Mouse (Mus musculus): ENCODE data around the gene Rdh8. TPM values are rescaled to one million over a fixed set of nuclear protein-coding genes. Genes with fewer than 3 reads are reported as not detected.

Gene Rdh8
- total RNA-seq (2021) = not detected
- long read RNA-seq, experiment 1 = 0 reads
- long read RNA-seq, experiment 2 = 0 reads

GRCm38 (mm10) chr9:20818236-20818635, at the start of gene Rdh8:
TSS of gene Rdh8 (plus strand) at chr9:20818503.
- Histone ChIP-seq H3K4me3 (no peak within 1 kb of the TSS), H3K27ac (no peak within 1 kb of the TSS)
- no peak for DNase-seq (ENCODE audit: low spot score in 2 of 2)
- TF ChIP-seq CTCF (conservative IDR thresholded peaks at IDR 0.05) = no peak

- no peak for DNase-seq (ENCODE audit: low spot score in 2 of 2)
- H3K27ac ChIP-seq = no peak overlapping the region
- TF ChIP-seq CTCF (conservative IDR thresholded peaks at IDR 0.05) = no peak
- no peak overlapping the region for H3K4me3 ChIP-seq
Observed at GRCm38 (mm10) chr9:20781286-20781685, 37.0 kb upstream of the Rdh8 start.

GRCm38 (mm10) chr9:20785055-20785454, 33.2 kb upstream of the Rdh8 start:
- Histone ChIP-seq H3K27ac (no peak overlapping the region), H3K4me3 (no peak overlapping the region)
- TF ChIP-seq CTCF (conservative IDR thresholded peaks at IDR 0.05) = no peak
- no peak for DNase-seq (ENCODE audit: low spot score in 2 of 2)

GRCm38 (mm10) chr9:20787992-20788391, 30.3 kb upstream of the Rdh8 start:
- DNase-seq (ENCODE audit: low spot score in 2 of 2) = no peak
- TF ChIP-seq CTCF (conservative IDR thresholded peaks at IDR 0.05) = peak; percentile 32; the same call in 1 of the 2 replicates
- H3K4me3 ChIP-seq = no peak overlapping the region
- no peak overlapping the region for H3K27ac ChIP-seq

GRCm38 (mm10) chr9:20789651-20790050, 28.7 kb upstream of the Rdh8 start:
- no peak overlapping the region for H3K4me3 ChIP-seq
- H3K27ac ChIP-seq = no peak overlapping the region
- TF ChIP-seq CTCF (conservative IDR thresholded peaks at IDR 0.05) = no peak
- DNase-seq (ENCODE audit: low spot score in 2 of 2) = no peak

- H3K4me3 ChIP-seq = no peak overlapping the region
Observed at GRCm38 (mm10) chr9:20790345-20790744, 28.0 kb upstream of the Rdh8 start.

GRCm38 (mm10) chr9:20794108-20794806, 24.0 kb upstream of the Rdh8 start:
- peak; percentile 47 to 68 for DNase-seq (ENCODE audit: low spot score in 2 of 2)
- Histone ChIP-seq H3K4me3 (no peak overlapping the region), H3K27ac (peak overlapping the region; percentile 68)
- no peak for TF ChIP-seq CTCF (conservative IDR thresholded peaks at IDR 0.05)

More at GRCm38 (mm10) chr9:20790345-20790744, 28.0 kb upstream of the Rdh8 start:
- TF ChIP-seq CTCF (conservative IDR thresholded peaks at IDR 0.05) = no peak
- H3K27ac ChIP-seq = no peak overlapping the region
- no peak for DNase-seq (ENCODE audit: low spot score in 2 of 2)

GRCm38 (mm10) chr9:20804266-20805158, 13.8 kb upstream of the Rdh8 start:
- peak; percentile 96 for TF ChIP-seq CTCF (conservative IDR thresholded peaks at IDR 0.05)

GRCm38 (mm10) chr9:20805159-20805495, 13.2 kb upstream of the Rdh8 start:
- TF ChIP-seq CTCF (conservative IDR thresholded peaks at IDR 0.05) = no peak
- DNase-seq (ENCODE audit: low spot score in 2 of 2) = no peak
- H3K27ac ChIP-seq = no peak overlapping the region
- no peak overlapping the region for H3K4me3 ChIP-seq

More at GRCm38 (mm10) chr9:20804266-20805158, 13.8 kb upstream of the Rdh8 start:
- no peak overlapping the region for H3K4me3 ChIP-seq
- peak; percentile 58 to 73 for DNase-seq (ENCODE audit: low spot score in 2 of 2)
- H3K27ac ChIP-seq = no peak overlapping the region

- Histone ChIP-seq H3K4me3 (no peak overlapping the region), H3K27ac (no peak overlapping the region)
- TF ChIP-seq CTCF (conservative IDR thresholded peaks at IDR 0.05) = no peak
- DNase-seq (ENCODE audit: low spot score in 2 of 2) = no peak
Observed at GRCm38 (mm10) chr9:20805706-20806105, 12.6 kb upstream of the Rdh8 start.

GRCm38 (mm10) chr9:20810271-20810670, 8.0 kb upstream of the Rdh8 start:
- no peak overlapping the region for H3K4me3 ChIP-seq
- peak in 1 of 2 experiments; percentile 4 for DNase-seq (ENCODE audit: low spot score in 2 of 2)
- H3K27ac ChIP-seq = no peak overlapping the region
- TF ChIP-seq CTCF (conservative IDR thresholded peaks at IDR 0.05) = no peak

- Histone ChIP-seq H3K4me3 (no peak overlapping the region), H3K27ac (no peak overlapping the region)
- no peak for DNase-seq (ENCODE audit: low spot score in 2 of 2)
- no peak for TF ChIP-seq CTCF (conservative IDR thresholded peaks at IDR 0.05)
Observed at GRCm38 (mm10) chr9:20810773-20811172, 7.5 kb upstream of the Rdh8 start.

- no peak for TF ChIP-seq CTCF (conservative IDR thresholded peaks at IDR 0.05)
- DNase-seq (ENCODE audit: low spot score in 2 of 2) = no peak
Observed at GRCm38 (mm10) chr9:20812537-20813271, 5.6 kb upstream of the Rdh8 start.

More at GRCm38 (mm10) chr9:20812537-20813271, 5.6 kb upstream of the Rdh8 start:
- Histone ChIP-seq H3K27ac (no peak overlapping the region), H3K4me3 (no peak overlapping the region)
